Mouse (Mus musculus) stomach, embryonic 16.5 days (tissue): ENCODE data around the gene Gm49486. TPM values are rescaled to one million over a fixed set of nuclear protein-coding genes. Genes with fewer than 3 reads are reported as not detected.

Experiments
- ATAC-seq: fragments of 200-750 bp; cut with Nextera tagmentation; 2 replicates; pipeline ENCODE4 v1.8.0; 2017; ENCODE audit warnings: moderate number of reproducible peaks, moderate TSS enrichment; ENCODE audit not compliant: insufficient read depth, low FRiP score
- H3K27ac ChIP-seq: fragments of 300-500 bp; sonication (generic); 2 replicates; pipeline ENCODE4 v1.5.1; 2014; ENCODE audit warnings: low read length
- H3K27me3 ChIP-seq: fragments of 300-500 bp; sonication (generic); 2 replicates; pipeline ENCODE4 v1.6.1; 2014; ENCODE audit warnings: low read length, control low read depth, mixed read lengths; ENCODE audit not compliant: control insufficient read depth, insufficient read depth
- H3K36me3 ChIP-seq: fragments of 300-500 bp; sonication (generic); 2 replicates; pipeline ENCODE4 v1.6.1; 2014; ENCODE audit warnings: low read length; ENCODE audit not compliant: control insufficient read depth, insufficient read depth
- H3K4me1 ChIP-seq: fragments of 300-500 bp; sonication (generic); 2 replicates; pipeline ENCODE4 v1.6.1; 2014; ENCODE audit warnings: low read length, control low read depth, mixed read lengths; ENCODE audit not compliant: control insufficient read depth, insufficient read depth
- H3K4me2 ChIP-seq: fragments of 300-500 bp; sonication (generic); 2 replicates; pipeline ENCODE4 v1.6.1; 2014; ENCODE audit warnings: low read depth, low read length, mixed read lengths
- H3K4me3 ChIP-seq: fragments of 300-500 bp; sonication (generic); replicated peaks from 2 replicates; pipeline ENCODE4 v1.5.1; 2014; ENCODE audit warnings: mild to moderate bottlenecking, low read length
- H3K9ac ChIP-seq: fragments of 300-500 bp; sonication (generic); 2 replicates; pipeline ENCODE4 v1.6.1; 2014; ENCODE audit warnings: low read length
- H3K9me3 ChIP-seq: fragments of 300-500 bp; sonication (generic); replicated peaks from 2 replicates; pipeline ENCODE4 v1.6.1; 2016; ENCODE audit warnings: low read length, control low read depth; ENCODE audit not compliant: control insufficient read depth
- WGBS: fragments of 180-500 bp; shearing (Covaris S2); extraction: QIAGEN DNeasy Blood & Tissue Kit; methylation state at CpG from one replicate; pipeline ENCODE4 v1.1.7; 2014; 5-methylcytosine and 5-hydroxymethylcytosine counted together
- polyA plus RNA-seq: library from polyadenylated mRNA; unstranded; fragments of >200 nt; fragmentation: Nextera tagmentation; extraction: Ambion mirVana; gene quantifications from 2 replicates; pipeline ENCODE4 v1.2.1, GENCODE M21; 2015

Gm49486 gene
- polyA plus RNA-seq, 1 experiment from 2014 or later: 0.23 TPM

GRCm38 (mm10) chr15:79286141-79286540 is 57.0 kb downstream of the Gm49486 start:
- Histone ChIP-seq H3K36me3 (no peaks in the 10 kb centered on the region), H3K4me2 (no peak overlapping the region), H3K4me3 (no peak overlapping the region), H3K27me3 (no peaks in the 10 kb centered on the region), H3K27ac (no peak overlapping the region), H3K4me1 (peaks cover 7% of the 10 kb centered on the region; the same call in 1 of the 2 replicates), H3K9ac (no peak overlapping the region), H3K9me3 (no peaks in the 10 kb centered on the region)
- 69% methylated on average over 7 of the region's 7 CpGs for WGBS
- no peak for ATAC-seq

- no peak overlapping the region for H3K9ac ChIP-seq
- WGBS: 92% methylated on average over 7 of the region's 7 CpGs
- H3K36me3 ChIP-seq: no peaks in the 10 kb centered on the region
- H3K4me3 ChIP-seq: no peak overlapping the region
- H3K4me2 ChIP-seq: no peak overlapping the region
- peaks cover 1% of the 10 kb centered on the region; the same call in 1 of the 2 replicates for H3K4me1 ChIP-seq
- H3K27ac ChIP-seq: no peak overlapping the region
- H3K9me3 ChIP-seq: no peaks in the 10 kb centered on the region
- no peak for ATAC-seq
- no peaks in the 10 kb centered on the region for H3K27me3 ChIP-seq
Measured at GRCm38 (mm10) chr15:79287091-79287490, 57.9 kb downstream of the Gm49486 start.

GRCm38 (mm10) chr15:79288387-79288786 is 59.2 kb downstream of the Gm49486 start:
- H3K9ac ChIP-seq: no peak overlapping the region
- ATAC-seq: no peak
- H3K36me3 ChIP-seq: no peaks in the 10 kb centered on the region

GRCm38 (mm10) chr15:79289441-79289840 is 60.2 kb downstream of the Gm49486 start:
- Histone ChIP-seq H3K4me2 (no peak overlapping the region), H3K9me3 (no peaks in the 10 kb centered on the region), H3K4me1 (no peaks in the 10 kb centered on the region), H3K4me3 (no peak overlapping the region), H3K36me3 (no peaks in the 10 kb centered on the region), H3K9ac (no peak overlapping the region), H3K27me3 (no peaks in the 10 kb centered on the region), H3K27ac (no peak overlapping the region)
- 78% methylated on average over 12 of the region's 12 CpGs for WGBS
- ATAC-seq: no peak

More at GRCm38 (mm10) chr15:79288387-79288786, 59.2 kb downstream of the Gm49486 start:
- no peaks in the 10 kb centered on the region for H3K27me3 ChIP-seq
- peak overlapping the region; percentile 3; the same call in 1 of the 2 replicates for H3K27ac ChIP-seq
- WGBS: 78% methylated on average over 3 of the region's 3 CpGs
- H3K4me2 ChIP-seq: no peak overlapping the region
- no peaks in the 10 kb centered on the region for H3K9me3 ChIP-seq
- H3K4me1 ChIP-seq: no peaks in the 10 kb centered on the region
- H3K4me3 ChIP-seq: no peak overlapping the region

GRCm38 (mm10) chr15:79290340-79290739 is 61.1 kb downstream of the Gm49486 start:
- Histone ChIP-seq H3K27me3 (no peaks in the 10 kb centered on the region), H3K27ac (no peak overlapping the region), H3K9me3 (no peaks in the 10 kb centered on the region), H3K4me1 (no peaks in the 10 kb centered on the region), H3K4me3 (no peak overlapping the region), H3K4me2 (no peak overlapping the region), H3K36me3 (no peaks in the 10 kb centered on the region), H3K9ac (no peak overlapping the region)
- ATAC-seq: no peak
- WGBS: 78% methylated on average over 3 of the region's 3 CpGs

- WGBS: 84% methylated on average over 9 of the region's 9 CpGs
Measured at GRCm38 (mm10) chr15:79292779-79293178, 63.6 kb downstream of the Gm49486 start.

GRCm38 (mm10) chr15:79298553-79298952 is 69.4 kb downstream of the Gm49486 start:
- no peak overlapping the region for H3K27ac ChIP-seq
- ATAC-seq: no peak

More at GRCm38 (mm10) chr15:79292779-79293178, 63.6 kb downstream of the Gm49486 start:
- H3K9ac ChIP-seq: no peak overlapping the region
- no peak for ATAC-seq
- H3K27ac ChIP-seq: no peak overlapping the region
- H3K36me3 ChIP-seq: no peaks in the 10 kb centered on the region
- no peaks in the 10 kb centered on the region for H3K9me3 ChIP-seq
- H3K4me3 ChIP-seq: no peak overlapping the region
- no peaks in the 10 kb centered on the region for H3K4me1 ChIP-seq
- no peak overlapping the region for H3K4me2 ChIP-seq
- no peaks in the 10 kb centered on the region for H3K27me3 ChIP-seq

GRCm38 (mm10) chr15:79299563-79300155 is 70.5 kb downstream of the Gm49486 start:
- no peaks in the 10 kb centered on the region for H3K36me3 ChIP-seq
- H3K9me3 ChIP-seq: no peaks in the 10 kb centered on the region
- H3K27ac ChIP-seq: no peak overlapping the region
- no peak overlapping the region for H3K4me2 ChIP-seq
- H3K9ac ChIP-seq: no peak overlapping the region
- no peaks in the 10 kb centered on the region for H3K4me1 ChIP-seq
- ATAC-seq: no peak
- 77% methylated on average over 2 of the region's 2 CpGs for WGBS
- H3K4me3 ChIP-seq: no peak overlapping the region
- no peaks in the 10 kb centered on the region for H3K27me3 ChIP-seq

More at GRCm38 (mm10) chr15:79298553-79298952, 69.4 kb downstream of the Gm49486 start:
- no peaks in the 10 kb centered on the region for H3K36me3 ChIP-seq
- H3K9me3 ChIP-seq: no peaks in the 10 kb centered on the region
- 66% methylated on average over 6 of the region's 6 CpGs for WGBS
- no peak overlapping the region for H3K4me3 ChIP-seq
- no peak overlapping the region for H3K4me2 ChIP-seq
- H3K27me3 ChIP-seq: no peaks in the 10 kb centered on the region
- no peaks in the 10 kb centered on the region for H3K4me1 ChIP-seq
- no peak overlapping the region for H3K9ac ChIP-seq

GRCm38 (mm10) chr15:79303725-79304124 is 74.5 kb downstream of the Gm49486 start:
- Histone ChIP-seq H3K4me3 (no peak overlapping the region), H3K9me3 (no peaks in the 10 kb centered on the region), H3K27ac (no peak overlapping the region), H3K36me3 (no peaks in the 10 kb centered on the region), H3K9ac (no peak overlapping the region), H3K4me1 (no peaks in the 10 kb centered on the region), H3K27me3 (no peaks in the 10 kb centered on the region), H3K4me2 (no peak overlapping the region)
- no peak for ATAC-seq
- WGBS: 84% methylated on average over 8 of the region's 8 CpGs
